Mouse (Mus musculus): Measurements from ENCODE around the gene Trim28.

DNA sequence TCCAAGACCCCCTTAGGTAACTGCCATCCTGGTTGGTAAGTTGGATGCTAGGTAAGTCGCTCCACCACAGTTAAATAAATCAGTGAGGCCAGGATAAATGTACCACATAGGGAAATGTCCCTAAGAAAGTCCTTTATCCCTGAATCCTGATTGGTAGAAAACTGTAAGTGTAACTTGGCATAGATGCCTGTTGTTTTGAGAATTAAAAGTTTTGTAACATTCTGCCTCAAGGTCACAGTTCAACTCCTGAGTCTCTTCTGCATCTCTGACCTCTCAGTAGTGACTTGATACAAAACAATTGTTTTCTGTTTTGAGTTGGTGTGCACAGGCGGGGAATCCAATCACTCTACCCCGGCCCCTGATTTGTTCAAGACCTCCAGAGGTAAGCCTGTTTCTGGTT lies at the start of gene Trim28:
- no peak for TF ChIP-seq CTCF (IDR thresholded peaks at IDR 0.05; ENCODE audit: extremely low read depth, insufficient read length, insufficient replicate concordance, low read depth, low read length)
- no peak for TF ChIP-seq POLR2A (IDR thresholded peaks at IDR 0.05; ENCODE audit: low read depth, low read length)

Data from small intestine, adult 2 months (tissue).